Mouse (Mus musculus): ENCODE measurements around the gene Plekha1.

GRCm38 (mm10) chr7:130836066-130836465, 29.5 kb upstream of the Plekha1 start:
- TF ChIP-seq USF1 (IDR thresholded peaks at IDR 0.05; ENCODE audit: low read depth) (no peak), MAX (IDR thresholded peaks at IDR 0.05; ENCODE audit: low read depth) (no peak), POLR2A (IDR thresholded peaks at IDR 0.05; ENCODE audit: insufficient read length, low read depth) (no peak), MYOG (IDR thresholded peaks at IDR 0.05; ENCODE audit: control insufficient read depth in 1 of 3, insufficient read depth in 1 of 3, insufficient read length in 2 of 3, low read depth in 2 of 3) (no peak), POLR2AphosphoS2 (IDR thresholded peaks at IDR 0.05; ENCODE audit: insufficient read length, low read depth) (no peak), TCF12 (IDR thresholded peaks at IDR 0.05; ENCODE audit: insufficient read depth, poor library complexity, severe bottlenecking) (no peak), E2F4 (IDR thresholded peaks at IDR 0.05; ENCODE audit: insufficient read depth) (no peak), SRF (IDR thresholded peaks at IDR 0.05; ENCODE audit: control insufficient read depth, insufficient read length, low read depth) (no peak), REST (IDR thresholded peaks at IDR 0.05; ENCODE audit: insufficient read depth, insufficient read length) (no peak), MYOD1 (IDR thresholded peaks at IDR 0.05; ENCODE audit: control insufficient read depth in 1 of 3, insufficient read length in 2 of 3, low read depth in 2 of 3) (no peak)
